Mouse (Mus musculus) thymus, adult 2 months (tissue): ENCODE results near the gene Trabd2b. TPM values are rescaled to one million over a fixed set of nuclear protein-coding genes. Genes with fewer than 3 reads are reported as not detected.

ENCODE experiments used
- DNase-seq: peaks from one replicate; pipeline ENCODE4 v3.0.0; 2021
- H3K27ac ChIP-seq: fragments of 200-500 bp; 2 replicates; pipeline ENCODE4 v1.5.1; 2012; ENCODE audit warnings: low read length, control low read depth; ENCODE audit not compliant: control insufficient read depth, insufficient read depth
- H3K27me3 ChIP-seq: fragments of 200-500 bp; 2 replicates; pipeline ENCODE4 v1.6.1; 2012; ENCODE audit warnings: mild to moderate bottlenecking, low read length, moderate library complexity, mixed read lengths; ENCODE audit not compliant: control insufficient read depth, insufficient read depth
- H3K36me3 ChIP-seq: fragments of 200-500 bp; 2 replicates; pipeline ENCODE4 v1.6.1; 2012; ENCODE audit warnings: mild to moderate bottlenecking, low read length, moderate library complexity; ENCODE audit not compliant: control insufficient read depth, insufficient read depth
- H3K4me1 ChIP-seq: fragments of 200-500 bp; replicated peaks from 2 replicates; pipeline ENCODE4 v1.6.1; 2012; ENCODE audit warnings: low read length; ENCODE audit not compliant: control insufficient read depth, insufficient read depth
- H3K4me3 ChIP-seq: fragments of 200-500 bp; 2 replicates; pipeline ENCODE4 v1.5.1; 2012; ENCODE audit warnings: mild to moderate bottlenecking, low read length, control low read depth, moderate library complexity; ENCODE audit not compliant: control insufficient read depth, insufficient read depth
- CTCF ChIP-seq: fragments of 200-500 bp; IDR thresholded peaks from 2 replicates; pipeline ENCODE4 v1.5.1; 2012; ENCODE audit warnings: mild to moderate bottlenecking, control low read depth, low read length, moderate library complexity, borderline replicate concordance; ENCODE audit not compliant: control insufficient read depth, poor library complexity, insufficient read depth; ENCODE audit errors: extremely low read depth
- POLR2A ChIP-seq: fragments of 200-500 bp; IDR thresholded peaks from 2 replicates; pipeline ENCODE4 v1.6.1; 2012; ENCODE audit warnings: mild to moderate bottlenecking, low read length, control low read depth, moderate library complexity; ENCODE audit not compliant: control insufficient read depth, poor library complexity, insufficient read depth; ENCODE audit errors: extremely low read depth
- WGBS: fragments of 180-500 bp; shearing (Covaris S2); methylation state at CpG from one replicate; pipeline ENCODE4 v1.1.7; 2018; 5-methylcytosine and 5-hydroxymethylcytosine counted together
- polyA plus RNA-seq: library from polyadenylated mRNA; depleted of rRNA; stranded (reverse); fragments of >200 nt; gene quantifications from 2 replicates; pipeline ENCODE4 v1.2.3, GENCODE M21; 2012

Trabd2b gene
- polyA plus RNA-seq, 1 experiment: 1.5 TPM

- DNase-seq: no peak
- 86% methylated on average over 7 of the region's 7 CpGs for WGBS
- Histone ChIP-seq H3K27ac (no peak overlapping the region), H3K4me3 (no peak overlapping the region), H3K36me3 (no peaks in the 10 kb centered on the region), H3K4me1 (peaks cover 5% of the 10 kb centered on the region), H3K27me3 (no peaks in the 10 kb centered on the region; the same call in 1 of the 2 replicates)
- no peak for TF ChIP-seq POLR2A
- no peak for TF ChIP-seq CTCF
Observed at GRCm38 (mm10) chr4:114627674-114628293, 221.3 kb downstream of the Trabd2b start.

GRCm38 (mm10) chr4:114635889-114636288 is 229.4 kb downstream of the Trabd2b start:
- TF ChIP-seq CTCF: no peak
- no peak for TF ChIP-seq POLR2A
- no peak overlapping the region for H3K27ac ChIP-seq
- 33% methylated on average over 5 of the region's 5 CpGs for WGBS
- no peaks in the 10 kb centered on the region for H3K27me3 ChIP-seq
- no peaks in the 10 kb centered on the region for H3K36me3 ChIP-seq
- no peak overlapping the region for H3K4me3 ChIP-seq
- H3K4me1 ChIP-seq: no peaks in the 10 kb centered on the region
- DNase-seq: peak; percentile 36

GRCm38 (mm10) chr4:114636324-114636723 is 229.8 kb downstream of the Trabd2b start:
- TF ChIP-seq POLR2A (no peak), CTCF (no peak)
- Histone ChIP-seq H3K4me1 (no peaks in the 10 kb centered on the region), H3K27ac (no peak overlapping the region), H3K4me3 (no peak overlapping the region), H3K36me3 (no peaks in the 10 kb centered on the region), H3K27me3 (no peaks in the 10 kb centered on the region)
- 97% methylated on average over 1 of the region's 1 CpGs for WGBS
- DNase-seq: no peak

GRCm38 (mm10) chr4:114637120-114637519 is 230.6 kb downstream of the Trabd2b start:
- Histone ChIP-seq H3K4me3 (no peak overlapping the region), H3K27me3 (no peaks in the 10 kb centered on the region), H3K36me3 (no peaks in the 10 kb centered on the region), H3K4me1 (no peaks in the 10 kb centered on the region), H3K27ac (no peak overlapping the region)
- 3% methylated on average over 3 of the region's 3 CpGs for WGBS
- DNase-seq: peak; percentile 45
- no peak for TF ChIP-seq CTCF
- no peak for TF ChIP-seq POLR2A

- no peak for TF ChIP-seq POLR2A
- TF ChIP-seq CTCF: no peak
Observed at GRCm38 (mm10) chr4:114642469-114642868, 235.9 kb downstream of the Trabd2b start.

GRCm38 (mm10) chr4:114643679-114644208 is 237.2 kb downstream of the Trabd2b start:
- WGBS: 96% methylated on average over 20 of the region's 20 CpGs
- Histone ChIP-seq H3K27me3 (no peaks in the 10 kb centered on the region), H3K4me3 (no peak overlapping the region), H3K36me3 (no peaks in the 10 kb centered on the region), H3K4me1 (no peaks in the 10 kb centered on the region), H3K27ac (no peak overlapping the region)
- TF ChIP-seq POLR2A (no peak), CTCF (no peak)
- DNase-seq: no peak

More at GRCm38 (mm10) chr4:114642469-114642868, 235.9 kb downstream of the Trabd2b start:
- no peaks in the 10 kb centered on the region for H3K36me3 ChIP-seq
- H3K4me3 ChIP-seq: no peak overlapping the region
- no peaks in the 10 kb centered on the region for H3K27me3 ChIP-seq
- H3K27ac ChIP-seq: no peak overlapping the region
- 84% methylated on average over 4 of the region's 4 CpGs for WGBS
- no peaks in the 10 kb centered on the region for H3K4me1 ChIP-seq
- DNase-seq: no peak
